Mouse (Mus musculus): Measurements from ENCODE around the gene Vwa1.
A peak's percentile ranks its signal among the peaks of the same experiment; 100 is the strongest.
"Not testable (repeated sequence)": the region's sequence is repeated elsewhere in the genome, so short reads cannot be mapped to it uniquely, and the experiment has no call there.

The Vwa1 gene

DNA sequence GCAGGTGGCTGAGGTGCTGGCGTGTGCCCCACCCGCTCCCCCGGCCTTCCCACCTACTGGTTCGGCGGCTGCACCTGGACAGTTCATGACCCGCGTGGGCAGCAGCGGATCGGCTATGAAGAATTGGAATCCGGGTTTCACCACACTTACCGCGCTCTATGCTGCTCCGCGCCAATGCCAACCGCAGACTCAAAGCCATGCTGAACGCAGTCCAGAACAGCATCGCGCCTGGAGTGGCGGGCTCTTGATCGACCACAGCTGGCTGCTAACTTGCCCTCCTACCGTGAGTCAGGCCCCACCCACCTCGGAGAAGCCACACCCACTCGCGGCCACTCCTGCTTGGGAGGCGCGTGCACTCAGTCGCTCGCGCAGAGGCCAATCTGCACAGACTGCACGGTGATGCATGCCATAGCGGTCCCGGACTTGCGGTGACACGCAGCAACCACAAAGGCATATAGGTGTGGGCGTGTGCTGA, at the start of gene Vwa1:
Gene Vwa1 (minus strand): TSS at position 419 of the 475 bp plus-strand sequence.
- peak; percentile 96 for DNase-seq

DNA sequence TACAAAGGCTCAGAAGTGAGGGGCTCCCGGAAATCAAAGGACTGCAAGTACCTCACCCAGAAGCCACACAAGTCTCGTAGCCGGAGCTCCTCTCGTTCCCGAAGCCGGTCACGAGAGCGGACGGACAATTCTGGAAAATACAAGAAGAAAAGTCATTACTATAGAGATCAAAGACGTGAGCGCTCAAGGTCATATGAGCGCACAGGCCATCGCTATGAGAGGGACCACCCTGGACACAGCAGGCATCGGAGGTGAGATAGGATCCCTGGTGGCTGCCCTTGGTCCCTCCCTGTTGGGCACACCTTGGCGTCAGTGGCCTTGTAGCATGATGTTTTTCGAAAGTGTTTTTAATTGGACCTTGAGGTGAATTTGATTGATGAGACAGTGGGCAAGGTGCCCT, 48.9 kb upstream of the Vwa1 start:
- DNase-seq = no peak

DNA sequence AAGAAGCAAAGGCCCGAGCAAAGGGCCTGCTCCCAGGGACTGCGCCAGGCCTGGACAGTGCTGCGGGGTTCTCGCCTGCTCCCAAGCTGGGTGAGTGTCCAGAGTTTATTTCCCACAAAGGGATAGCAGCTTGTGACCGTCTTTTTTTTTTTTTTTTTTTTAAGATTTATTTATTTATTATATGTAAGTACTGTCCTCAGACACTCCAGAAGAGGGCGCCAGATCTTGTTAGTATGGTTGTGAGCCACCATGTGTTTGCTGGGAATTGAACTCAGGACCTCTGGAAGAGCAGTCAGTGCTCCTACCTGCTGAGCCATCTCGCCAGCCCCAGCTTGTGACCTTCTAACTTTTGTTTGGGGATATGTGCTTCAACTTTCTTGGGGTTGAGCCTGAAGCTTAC, 46.5 kb upstream of the Vwa1 start:
- peak; percentile 34 to 56 for DNase-seq

DNA sequence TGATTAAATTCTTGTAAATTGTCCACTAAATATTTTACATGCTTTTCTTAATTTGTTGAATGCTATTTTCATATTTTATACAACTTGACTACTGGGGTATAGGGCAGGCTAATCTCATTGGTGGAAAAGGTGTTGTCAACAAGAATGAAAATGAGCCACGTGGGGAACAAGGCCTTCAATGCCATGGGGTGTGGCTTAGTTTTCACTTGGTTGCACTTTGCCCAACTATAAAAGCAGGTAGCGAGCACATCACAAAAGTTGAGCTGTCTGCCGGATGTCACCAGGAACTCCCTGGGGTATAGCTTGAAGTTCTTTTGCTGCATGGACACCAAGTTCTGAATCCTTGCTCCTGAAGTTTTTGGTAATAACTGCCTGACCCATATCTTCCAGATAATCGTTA, 43.0 kb upstream of the Vwa1 start:
- no peak for DNase-seq

DNA sequence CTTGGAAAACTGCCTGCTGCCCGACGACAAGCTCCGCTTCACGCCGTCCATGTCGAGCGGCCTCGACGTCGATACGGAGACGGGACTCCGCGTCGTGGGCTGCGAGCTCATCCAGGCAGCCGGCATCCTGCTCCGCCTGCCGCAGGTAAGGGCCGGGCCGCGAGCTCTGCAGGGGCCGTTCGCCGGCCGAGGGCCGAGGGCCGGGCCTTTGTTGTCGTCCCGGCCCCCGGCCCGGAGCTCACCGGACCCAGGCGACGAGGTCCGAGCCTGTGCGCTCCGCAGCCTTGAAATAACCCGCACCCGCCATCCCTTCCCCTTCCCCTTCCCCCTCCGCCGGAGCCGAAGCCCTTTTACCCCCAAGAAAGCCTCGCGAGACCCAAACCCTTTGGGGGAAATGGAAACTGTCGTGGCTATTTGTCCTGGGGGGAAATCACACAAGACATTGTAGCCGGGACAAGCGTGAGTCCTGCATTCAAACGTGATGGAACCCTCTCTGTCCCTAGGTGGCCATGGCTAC, 38.2 kb upstream of the Vwa1 start:
- peak; percentile 58 to 75 for DNase-seq

DNA sequence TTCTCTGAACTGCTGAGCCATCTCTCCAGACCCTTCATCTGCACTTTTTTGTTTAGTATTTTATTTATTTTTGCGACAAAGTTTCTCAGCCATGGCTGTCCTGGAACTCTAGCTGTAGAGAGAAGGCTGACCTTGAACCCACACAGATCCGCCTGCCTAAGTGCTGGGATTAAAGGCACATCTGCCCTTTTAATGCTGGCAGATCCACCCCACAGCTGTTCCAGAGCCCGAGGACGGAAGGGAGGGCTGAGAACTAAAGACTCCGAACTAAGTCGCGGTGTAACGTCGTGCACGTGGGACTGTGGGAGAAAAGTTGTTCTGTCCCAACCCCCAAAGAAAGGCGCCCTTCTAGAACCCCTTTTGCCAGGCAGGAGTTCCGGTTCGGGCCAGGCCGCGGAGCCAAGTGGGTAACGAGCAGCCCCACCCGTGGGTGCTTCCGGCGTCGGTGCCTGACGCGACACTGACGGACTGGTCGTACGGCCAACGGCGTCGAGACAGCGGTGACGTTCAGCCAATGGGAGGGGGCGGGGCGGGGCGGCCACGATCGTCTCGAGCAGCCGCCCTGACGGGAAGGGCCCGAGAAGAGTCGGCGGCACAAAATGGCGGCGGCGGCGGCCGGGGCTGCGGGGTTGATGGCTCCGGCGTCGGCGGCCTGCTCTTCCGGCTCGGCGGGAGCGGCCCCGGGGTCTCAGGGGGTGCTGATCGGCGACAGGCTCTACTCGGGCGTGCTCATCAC, 37.6 kb upstream of the Vwa1 start, which contains the start of gene Ccnl2:
Gene Ccnl2 (plus strand): TSS at position 561 of the 736 bp plus-strand sequence.
- DNase-seq = peak; percentile 94 to 97

DNA sequence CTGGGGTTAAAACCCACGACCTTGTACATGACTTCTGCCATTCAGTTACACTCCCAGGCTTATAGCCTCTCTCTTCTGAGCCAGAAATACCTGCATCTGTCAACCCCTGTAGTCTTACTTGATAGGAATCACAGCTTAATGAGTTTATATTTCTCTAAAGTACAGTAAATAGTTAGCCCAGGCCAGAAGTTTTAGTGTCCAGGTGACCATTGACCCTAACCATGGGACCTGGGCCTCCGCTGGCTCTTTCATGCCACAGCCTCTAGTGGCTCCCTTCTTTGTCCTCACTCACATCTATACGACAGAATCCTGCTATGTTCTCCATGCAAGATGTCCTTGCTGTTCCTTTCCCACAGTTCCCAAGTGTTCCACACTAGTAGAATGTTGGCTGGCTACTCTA, 33.3 kb upstream of the Vwa1 start:
- no peak for DNase-seq

DNA sequence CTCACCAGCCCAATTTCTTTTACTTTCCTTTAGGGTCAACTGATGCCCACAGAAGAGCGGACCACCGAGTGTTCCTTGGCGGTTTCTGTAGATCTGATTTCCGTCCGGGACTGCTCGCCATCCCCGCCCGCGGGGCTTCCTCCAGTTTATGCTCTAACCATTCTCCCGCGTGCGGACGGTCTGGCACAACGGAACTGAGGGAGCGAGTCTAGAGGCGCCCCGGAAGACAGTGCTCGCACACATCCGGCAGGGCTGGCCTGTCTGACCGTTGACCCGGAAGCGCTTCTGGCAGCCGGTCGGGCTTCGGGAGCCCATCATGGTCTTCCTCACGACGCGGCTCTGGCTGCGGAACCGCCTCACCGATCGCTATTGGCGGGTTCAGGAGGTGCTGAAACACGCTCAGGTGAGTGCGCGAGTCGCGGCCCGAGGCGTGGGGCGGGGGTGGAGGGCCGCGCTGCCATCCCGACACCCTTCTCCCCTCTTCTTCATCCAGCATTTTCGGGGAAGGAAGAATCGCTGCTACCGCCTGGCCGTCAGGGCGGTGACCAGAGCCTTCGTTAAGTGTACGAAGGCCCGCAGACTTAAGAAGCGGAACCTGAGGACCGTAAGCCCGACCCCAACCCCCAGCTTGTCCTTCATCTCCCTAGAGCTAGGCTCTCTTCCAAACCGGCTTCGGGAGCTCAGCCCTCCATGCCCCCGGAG, 29.0 kb upstream of the Vwa1 start:
- peak; percentile 98 for DNase-seq

DNA sequence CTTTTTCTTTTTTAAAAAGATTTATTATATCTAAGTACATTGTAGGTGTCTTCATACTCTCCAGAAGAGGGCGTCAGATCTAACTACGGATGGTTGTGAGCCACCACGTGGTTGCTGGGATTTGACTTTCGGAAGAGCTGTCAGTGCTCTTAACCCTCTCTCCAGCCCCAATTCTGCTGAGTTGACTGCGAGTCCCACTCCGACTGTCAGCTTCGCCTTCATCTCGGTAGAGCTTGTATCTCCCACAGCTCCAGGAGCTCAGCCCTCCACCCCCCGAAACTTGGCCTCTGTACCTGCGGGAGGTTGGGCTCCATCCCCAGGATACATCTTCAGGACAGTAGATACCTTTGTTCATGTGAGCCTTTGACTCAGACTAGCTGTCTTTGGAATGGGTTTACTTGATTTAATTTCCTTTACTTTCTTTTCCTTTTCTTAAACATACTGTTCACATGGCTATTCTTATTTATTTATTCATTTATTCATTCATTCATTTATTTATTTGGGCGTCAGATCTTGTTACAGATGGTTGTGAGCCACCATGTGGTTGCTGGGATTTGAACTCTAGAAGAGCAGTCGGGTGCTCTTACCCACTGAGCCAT, 28.3 kb upstream of the Vwa1 start, which contains the start of gene Mrpl20:
Gene Mrpl20 (plus strand): TSS at position 138 of the 599 bp plus-strand sequence.
- DNase-seq = peak in 1 of 2 experiments; percentile 35

DNA sequence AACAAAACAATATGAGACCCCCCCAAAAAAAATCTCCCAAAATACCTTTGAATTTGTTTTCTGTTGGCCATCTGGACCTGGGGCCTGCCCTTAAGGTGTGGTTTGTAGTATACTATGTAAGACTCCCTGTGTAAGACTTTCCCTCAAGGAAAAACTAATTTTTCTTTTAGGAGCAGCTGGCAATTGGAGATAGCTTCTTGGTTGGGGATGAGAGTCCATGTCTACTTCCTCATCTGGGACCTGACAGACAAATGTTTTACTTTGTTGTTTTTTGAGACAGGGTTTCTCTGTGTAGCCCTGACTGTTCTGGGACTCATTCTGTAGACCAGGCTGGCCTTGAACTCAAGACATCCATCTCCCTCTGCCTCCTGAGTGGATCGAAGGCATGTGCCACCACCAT, 27.6 kb upstream of the Vwa1 start:
- no peak for DNase-seq

DNA sequence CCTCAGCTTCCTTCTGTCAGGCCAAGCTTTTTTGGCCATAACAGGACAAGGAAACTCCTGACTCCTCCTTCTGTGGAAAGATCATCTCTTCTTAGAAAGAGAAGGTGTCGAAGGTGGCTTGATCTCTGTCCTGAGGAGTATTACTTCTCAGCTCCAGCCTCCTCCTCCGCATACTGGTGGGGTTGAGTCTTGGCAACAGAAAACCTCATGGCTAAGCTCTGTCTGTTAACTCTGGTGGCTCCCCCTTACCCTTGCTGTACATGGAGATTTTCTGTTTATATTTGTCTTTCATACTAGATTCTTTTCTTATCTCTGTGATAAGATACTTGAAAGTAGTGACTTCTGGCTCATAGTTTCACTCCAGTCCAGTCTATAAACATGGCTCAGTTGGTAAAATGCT, 19.2 kb upstream of the Vwa1 start:
- no peak for DNase-seq

DNA sequence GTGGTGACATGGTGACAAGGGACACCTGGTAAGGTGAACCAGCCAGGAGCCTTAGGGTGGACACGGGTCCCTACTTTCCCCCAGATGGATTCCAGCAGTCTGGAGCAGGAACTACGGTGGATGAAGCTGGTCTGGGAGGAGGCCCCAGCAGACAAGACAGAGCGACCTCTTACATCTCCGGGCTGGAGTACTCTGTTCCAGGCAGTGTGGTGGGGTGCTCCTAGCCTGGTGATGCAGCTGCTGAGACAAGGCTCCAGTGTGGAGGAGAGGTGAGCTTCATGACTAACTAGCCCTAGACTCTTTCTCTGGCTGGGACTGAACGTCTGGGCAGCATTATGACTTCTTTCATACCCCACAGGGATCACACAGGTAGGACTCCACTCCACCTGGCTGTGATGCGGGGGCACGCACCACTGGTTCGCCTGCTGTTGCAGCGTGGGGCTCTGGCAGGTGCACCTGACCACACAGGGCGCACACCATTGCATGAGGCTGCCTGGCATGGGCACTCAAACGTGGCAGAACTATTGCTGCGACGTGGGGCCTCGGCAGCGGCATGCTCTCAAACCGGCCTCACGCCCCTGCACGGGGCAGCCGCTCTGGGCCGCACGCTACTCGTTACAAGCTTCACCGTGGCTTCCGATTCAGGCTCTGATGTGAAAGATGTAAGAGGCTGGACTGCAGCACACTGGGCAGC, 16.9 kb upstream of the Vwa1 start:
- DNase-seq = peak; percentile 43 to 61

DNA sequence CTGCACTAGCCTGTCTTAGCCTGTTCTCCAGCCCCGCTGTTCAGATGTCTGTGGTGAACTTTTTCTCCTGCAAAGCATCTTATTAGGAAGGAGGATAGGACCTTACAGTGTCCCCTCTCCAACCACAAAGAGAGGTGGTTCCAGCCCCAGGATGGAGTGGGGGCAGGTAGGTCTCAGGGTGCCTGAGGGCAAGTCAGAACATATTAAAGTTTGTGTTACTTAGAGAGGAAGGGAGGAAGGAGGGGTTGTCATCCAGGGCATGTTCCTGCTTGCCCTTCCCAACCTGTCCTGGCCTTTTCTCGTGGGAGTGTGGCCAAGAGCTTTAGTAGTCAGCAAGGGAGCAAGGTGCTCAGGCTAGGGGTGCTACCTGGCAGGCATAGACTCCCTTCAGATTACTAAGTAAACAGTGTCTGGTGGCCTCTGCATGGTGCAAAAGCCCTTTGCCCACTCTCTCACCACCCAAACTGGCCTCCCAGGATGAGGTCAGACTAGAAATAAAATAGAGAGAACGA, 16.2 kb upstream of the Vwa1 start:
- DNase-seq = peak in 1 of 2 experiments; percentile 26

DNA sequence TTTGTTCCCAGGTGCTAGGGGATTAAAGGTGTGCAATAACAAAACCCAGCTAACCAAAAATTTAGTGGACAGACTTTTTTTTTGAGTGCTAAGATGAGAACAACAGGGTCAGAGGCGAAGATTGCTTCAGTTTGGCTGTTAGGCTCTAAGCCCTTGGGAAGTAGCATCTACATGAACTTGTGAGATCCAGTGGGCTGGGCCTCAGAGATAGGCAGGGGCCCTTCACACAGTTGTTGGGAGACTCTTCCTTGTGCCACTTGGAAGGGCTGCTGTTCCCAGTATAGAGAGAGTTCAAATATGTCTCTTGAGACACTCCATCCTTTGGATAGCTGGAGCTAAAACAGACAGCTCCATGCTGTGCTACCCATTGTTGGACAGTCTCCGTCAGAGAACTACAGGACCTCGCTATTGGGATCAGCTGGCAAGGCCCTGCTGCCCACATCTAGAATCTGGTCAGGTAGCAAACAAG, 15.6 kb upstream of the Vwa1 start, which contains the start of gene Ankrd65:
Gene Ankrd65 (plus strand): TSS at position 419 of the 469 bp plus-strand sequence.
- no peak for DNase-seq

DNA sequence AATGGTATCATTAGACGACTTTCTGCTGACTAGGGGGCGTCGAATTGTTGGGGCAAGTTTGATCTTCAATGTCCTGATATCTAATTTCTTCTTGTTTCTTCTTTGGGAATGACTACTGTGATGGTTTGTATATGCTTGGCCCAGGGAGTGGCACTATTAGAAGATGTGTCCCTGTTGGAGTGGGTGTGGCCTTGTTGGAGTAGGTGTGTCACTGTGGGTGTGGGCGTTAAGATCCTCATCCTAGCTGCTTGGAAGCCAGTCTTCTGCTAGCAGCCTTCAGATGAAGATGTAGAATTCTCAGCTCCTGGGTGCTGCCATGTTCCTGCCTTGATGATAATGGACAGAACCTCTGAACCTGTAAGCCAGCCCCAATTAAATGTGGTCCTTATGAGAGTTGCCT, 14.3 kb upstream of the Vwa1 start:
- not testable (repeated sequence) for DNase-seq

DNA sequence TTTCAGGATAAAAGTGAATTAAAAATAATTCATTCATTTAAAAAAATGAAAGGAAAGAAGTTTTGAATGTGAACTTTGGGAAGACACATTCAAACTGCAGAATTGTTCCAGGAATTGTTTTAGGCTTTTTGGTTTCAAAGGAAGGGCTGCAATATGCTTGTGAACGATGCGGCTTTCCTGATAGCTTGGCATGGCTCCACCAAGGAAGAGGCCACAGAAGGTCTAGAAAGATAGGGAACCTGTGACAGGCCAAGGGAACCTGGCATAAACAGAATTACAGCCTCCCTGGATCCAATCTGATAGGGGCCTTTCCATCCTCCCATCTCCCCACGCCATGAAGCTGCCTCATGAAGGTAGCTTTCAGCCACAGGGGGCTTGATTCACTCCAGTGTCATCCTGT, 13.8 kb upstream of the Vwa1 start:
- DNase-seq = no peak

DNA sequence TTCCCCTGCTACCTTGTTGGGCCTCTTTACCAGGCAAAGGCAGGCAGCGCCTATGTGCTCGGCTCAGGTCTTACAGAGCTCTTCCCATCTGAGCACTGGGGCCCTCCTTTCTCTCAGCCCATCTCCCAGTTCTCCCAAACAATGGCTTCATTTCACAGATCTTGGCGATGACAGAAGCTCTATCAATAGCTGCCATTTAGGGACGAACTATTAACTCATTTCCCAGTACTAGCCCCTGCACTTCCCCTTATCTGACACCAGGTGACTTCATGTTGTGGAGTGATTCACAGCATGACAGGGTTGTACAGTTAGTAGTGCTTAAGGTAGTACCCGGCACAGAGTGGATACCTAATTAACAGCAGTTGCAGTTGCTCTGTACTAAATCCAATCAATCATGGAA, 11.3 kb upstream of the Vwa1 start, which contains the start of gene Tmem88b:
Gene Tmem88b (minus strand): TSS at position 56 of the 400 bp plus-strand sequence.
- DNase-seq = no peak

DNA sequence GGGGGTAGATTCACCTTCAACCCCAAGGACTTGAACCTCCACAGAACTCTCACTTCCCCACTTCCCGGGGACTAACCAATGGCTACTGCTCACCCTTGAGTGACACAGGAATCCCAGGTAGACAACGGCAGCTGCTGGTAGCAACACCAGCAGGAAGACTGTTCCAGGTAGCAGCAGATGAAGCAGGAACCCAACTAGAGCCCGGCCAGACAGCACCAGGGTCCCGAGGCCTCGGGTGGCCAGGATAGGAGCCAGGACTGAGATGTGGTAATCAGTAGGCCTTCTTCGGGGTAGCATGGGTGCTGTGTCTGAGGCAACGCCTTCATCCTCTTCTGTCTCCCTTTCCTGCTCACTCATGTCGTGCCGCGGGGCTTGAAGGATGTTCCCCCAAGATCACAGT, 10.7 kb upstream of the Vwa1 start:
- no peak for DNase-seq

DNA sequence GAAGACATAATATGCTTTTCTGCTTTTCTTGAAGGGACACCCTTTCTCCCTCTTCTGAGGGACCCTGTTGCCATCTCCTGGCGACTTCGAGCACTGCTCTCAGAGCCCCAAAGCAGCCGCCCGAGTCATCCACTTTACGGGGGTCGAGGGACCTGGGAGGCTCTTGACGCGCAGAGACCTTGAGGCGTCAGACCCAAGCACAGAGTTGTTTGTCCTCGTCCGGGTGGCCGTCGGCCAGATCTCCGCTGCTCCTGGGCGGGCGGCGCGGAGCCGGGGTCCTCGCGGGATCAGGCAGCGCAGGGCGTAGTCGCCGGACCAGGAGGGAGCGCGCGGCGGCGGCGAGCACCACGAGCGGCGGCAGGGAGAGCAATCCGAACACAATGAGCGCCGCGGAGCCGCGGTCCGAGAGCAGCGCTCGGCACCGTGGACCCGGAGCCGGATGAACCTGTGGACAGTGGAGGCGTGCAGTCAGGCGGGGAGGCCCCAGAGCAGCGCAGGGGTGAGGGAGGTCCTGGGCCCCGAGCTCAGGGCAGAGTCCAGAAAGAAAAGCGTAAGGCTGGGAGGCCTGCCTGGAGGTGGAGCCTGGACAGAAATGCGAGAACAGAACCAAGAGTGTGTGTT, 9.7 kb upstream of the Vwa1 start:
- DNase-seq = peak; percentile 86 to 91

DNA sequence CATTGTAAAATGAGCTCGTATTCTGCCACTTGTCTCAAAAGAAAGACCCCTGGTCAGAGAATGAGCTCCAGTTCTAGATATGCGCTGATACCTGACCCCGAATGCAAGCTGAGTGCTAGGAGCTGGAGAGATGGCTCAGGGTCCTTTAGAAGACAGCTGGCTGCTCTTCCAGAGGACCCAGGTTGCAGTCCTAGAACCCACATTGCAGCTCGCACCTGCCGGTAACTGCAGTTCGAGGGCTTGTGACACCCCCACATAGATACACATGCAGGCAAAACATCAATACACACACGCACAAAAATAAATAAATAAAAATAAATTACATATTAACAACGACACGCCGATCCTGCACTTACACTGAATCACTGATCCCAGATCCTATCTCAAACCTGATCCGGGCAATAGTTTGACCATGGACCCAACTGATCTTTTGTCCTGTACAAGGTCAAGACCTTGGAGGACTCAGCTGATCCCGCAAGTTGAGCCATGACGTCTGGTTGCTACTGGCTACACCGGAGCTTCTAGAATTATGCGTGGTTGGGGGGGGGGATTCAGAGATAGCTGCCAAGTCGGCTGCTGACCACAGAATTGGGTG, 9.1 kb upstream of the Vwa1 start:
- DNase-seq = no peak

DNA sequence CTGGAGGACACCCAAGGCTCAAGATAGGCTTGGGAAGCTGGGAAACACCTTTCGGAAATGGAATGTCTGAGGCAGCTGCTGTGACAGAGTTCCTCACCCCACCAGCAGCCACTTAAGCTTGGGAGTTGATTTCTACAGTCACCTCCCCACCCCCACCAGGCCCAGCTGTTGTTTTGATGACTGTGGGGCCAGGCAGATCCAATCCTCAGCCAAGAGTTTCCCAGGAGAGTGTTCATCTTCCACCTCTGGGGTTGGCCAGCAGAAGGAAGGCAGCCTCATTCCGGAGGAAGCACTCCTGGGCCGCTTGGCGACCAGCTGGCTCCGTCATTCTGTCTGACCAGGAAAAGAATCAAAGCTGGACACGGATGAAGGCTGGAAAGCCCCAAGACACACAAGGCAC, 6.4 kb upstream of the Vwa1 start:
- peak; percentile 76 to 84 for DNase-seq
